Mouse (Mus musculus) megakaryocyte, adult 5-6 weeks (primary cell): Measurements from ENCODE around the gene Ifit2. TPM values are rescaled to one million over a fixed set of nuclear protein-coding genes. Genes with fewer than 3 reads are reported as not detected.
A peak's percentile ranks its signal among the peaks of the same experiment; 100 is the strongest.
"Not testable (repeated sequence)": the region's sequence is repeated elsewhere in the genome, so short reads cannot be mapped to it uniquely, and the experiment has no call there.

Source experiments
- ATAC-seq: 2 replicates; pipeline ENCODE4 v1.8.0; 2016; ENCODE audit warnings: mild to moderate bottlenecking, inconsistent platforms; ENCODE audit not compliant: poor library complexity, severe bottlenecking
- total RNA-seq, 2 experiments: library from RNA; stranded (forward) in 1 of 2; stranded (reverse) in 1 of 2; fragments of 153-499, 151-499 nt in 1 of 2; fragments of 221-1000, 200-1000 nt in 1 of 2; gene quantifications; 2 replicates each; pipeline versions ENCODE4 v1.2.3 to v1.2.4; 2015 to 2017

Ifit2 gene
- total RNA-seq, 2 experiments from 2014 or later: 10.2 to 21.2 TPM

DNA sequence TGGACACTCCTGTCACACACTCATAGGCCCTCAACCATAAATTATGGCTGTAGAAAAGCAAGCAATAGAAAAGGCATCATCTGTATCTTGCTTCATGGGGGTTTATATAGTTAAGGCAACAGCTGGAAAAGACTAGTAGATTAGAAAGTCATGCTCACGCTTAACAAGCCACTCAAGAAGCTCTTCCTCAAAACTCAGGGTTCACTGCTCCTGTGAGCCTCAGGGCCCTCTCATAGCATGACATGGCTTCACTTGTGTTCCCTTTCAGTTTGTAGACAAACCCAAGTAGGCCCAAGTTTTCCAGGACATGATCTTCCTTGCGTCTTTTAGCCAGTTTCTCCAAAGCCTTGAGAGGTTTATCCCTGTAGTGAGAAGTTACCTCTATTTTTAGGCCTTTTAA lies 43.0 kb downstream of the Ifit2 start:
- no peak for ATAC-seq

DNA sequence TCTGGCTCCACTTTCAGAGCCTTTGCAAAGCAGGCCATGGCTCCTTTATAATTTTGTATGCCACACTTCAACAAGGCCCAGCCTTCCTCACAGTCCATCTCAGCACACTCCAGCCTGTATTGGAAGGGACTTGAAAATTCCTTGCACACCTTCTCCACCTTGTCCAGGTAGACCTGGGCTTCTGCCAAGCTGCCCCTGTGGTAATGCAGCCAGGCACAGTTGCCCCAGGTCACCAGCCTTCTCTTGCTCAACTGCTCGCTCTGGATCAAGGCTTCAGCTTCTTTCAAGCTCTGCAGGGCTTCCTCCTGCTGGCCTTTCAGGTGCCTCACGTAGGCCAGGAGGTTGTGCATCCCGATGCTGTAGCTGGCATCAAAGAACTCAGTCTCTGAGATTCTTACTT lies 44.0 kb downstream of the Ifit2 start:
- ATAC-seq: not testable (repeated sequence)

DNA sequence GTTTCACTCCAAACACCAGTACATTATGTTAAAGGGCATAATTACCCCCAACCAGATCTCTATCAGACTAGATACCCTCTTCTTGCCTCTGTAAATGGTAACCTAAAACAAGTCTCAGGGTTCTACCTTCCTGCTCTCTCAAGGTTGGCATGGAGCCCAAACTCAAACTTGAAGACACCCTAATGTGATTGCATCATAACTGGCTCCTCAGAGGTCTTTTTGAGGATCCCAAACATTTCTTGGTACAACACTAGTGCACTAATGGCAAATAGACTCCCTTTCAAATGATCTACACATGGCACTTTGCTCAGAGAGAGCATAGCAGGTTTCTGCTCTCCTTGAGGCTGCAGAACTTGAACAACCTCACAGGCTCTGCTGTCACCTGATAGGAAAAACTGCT lies 46.3 kb downstream of the Ifit2 start:
- no peak for ATAC-seq

DNA sequence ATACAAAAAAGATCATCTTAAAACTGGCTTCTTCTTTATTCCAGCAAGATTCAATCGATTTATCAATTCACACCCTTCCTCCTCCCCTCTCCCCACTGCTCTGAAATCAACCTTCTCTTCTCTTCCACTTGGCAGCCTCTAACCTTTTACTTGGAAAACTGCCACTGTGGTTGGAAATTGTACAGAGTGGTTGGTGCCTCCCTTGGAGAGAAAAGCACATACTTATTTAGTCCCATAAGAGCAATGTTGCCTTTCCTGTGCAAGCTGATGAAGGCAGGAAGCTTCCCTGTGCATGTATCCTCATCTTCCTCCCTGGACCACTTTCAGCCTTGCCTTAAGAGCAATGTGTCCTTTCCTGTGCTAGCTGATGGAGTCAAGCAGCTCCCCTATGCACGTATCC lies 47.8 kb downstream of the Ifit2 start:
- ATAC-seq: no peak

DNA sequence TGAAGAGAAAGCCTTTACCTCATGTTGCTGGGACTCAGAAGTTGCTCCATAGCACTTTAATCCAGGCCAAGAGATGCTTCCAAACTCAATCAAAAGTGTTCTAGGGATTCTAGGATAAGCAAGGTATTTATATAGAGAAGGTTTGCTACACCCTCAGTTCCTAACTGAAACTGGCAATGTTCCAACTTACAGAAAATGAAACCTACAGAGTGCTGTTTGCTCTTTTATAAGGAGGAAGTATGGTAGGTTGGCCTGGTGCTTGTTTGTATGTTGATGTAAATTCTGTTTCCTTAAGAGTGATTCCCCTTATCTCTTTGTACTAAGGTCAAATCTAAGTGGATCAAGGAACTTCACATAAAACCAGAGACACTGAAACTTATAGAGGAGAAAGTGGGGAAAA lies 48.8 kb downstream of the Ifit2 start:
- peak; percentile 69 for ATAC-seq

DNA sequence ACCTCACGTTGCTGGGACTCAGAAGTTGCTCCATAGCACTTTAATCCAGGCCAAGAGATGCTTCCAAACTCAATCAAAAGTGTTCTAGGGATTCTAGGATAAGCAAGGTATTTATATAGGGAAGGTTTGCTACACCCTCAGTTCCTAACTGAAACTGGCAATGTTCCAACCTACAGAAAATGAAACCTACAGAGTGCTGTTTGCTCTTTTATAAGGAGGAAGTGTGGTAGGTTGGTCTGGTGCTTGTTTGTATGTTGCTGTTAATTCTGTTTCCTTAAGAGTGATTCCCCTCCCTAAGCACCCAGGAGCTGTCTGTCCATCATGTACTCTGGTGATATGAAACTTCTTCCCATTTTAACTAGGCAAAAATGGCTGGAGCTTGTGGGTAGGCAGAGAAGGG lies 51.4 kb downstream of the Ifit2 start, which contains the start of gene Ifit1bl1:
TSS of gene Ifit1bl1 (minus strand) at position 69 of the 400 bp plus-strand sequence.
- ATAC-seq: peak; percentile 73

DNA sequence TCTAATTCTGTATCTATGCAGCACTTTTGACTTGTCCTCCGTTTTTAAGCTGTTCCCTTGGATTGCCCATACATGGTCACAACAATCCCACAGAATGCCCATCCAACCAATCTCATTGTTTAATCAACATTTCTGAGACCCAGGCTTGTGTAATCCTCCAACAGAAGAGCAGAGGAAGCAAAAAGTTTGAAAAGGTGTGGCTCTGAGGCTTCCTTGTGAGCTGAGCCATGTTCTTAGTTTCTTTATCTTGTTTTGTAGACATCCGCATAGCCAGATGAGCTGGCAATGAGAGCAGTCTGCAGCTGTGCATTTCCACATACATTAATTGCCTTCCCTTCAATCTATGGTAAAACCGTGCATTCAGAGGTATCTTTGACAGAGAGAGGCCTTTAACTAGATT lies 55.0 kb downstream of the Ifit2 start:
- no peak for ATAC-seq

DNA sequence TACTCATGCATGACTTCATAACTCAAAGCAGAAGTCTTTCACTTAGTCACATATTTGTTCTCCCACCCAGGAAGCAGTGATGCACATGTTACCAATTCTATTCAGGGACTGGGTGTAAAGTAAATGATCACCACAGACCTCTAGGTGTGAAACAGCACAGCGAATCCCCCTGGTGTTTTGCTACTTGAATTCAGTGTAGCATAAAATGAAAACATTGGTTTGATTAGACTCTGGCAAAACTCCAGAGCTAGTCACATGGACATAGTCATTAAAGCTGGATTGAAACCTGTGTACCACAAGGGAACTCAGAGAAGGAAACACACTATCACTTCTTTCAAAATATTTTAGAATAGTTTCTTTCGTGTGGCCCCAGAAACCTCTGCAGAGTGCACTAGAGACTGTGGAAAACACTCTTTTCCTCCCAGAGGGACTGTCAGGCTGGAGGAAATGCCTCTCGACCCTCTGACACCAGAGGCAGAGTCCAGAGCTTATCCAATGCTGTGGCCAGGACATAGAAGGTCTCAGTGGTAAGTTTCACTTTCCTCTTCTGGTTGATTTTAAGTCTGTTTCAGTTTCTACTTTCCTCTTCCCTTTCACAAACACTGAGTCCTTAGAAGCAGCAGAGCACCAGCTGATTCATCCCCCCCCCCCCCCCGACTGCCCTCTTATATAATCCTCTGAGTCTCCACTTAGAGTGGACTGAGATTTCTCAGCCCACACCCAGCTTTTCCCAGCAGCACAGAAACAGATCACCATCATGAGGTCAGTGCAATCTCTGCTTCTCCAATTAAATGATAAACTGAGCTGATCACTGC lies 57.0 kb downstream of the Ifit2 start, which contains the start of gene Ifit3b:
TSS of gene Ifit3b (plus strand) at position 734 of the 815 bp plus-strand sequence.
- ATAC-seq: peak; percentile 88

DNA sequence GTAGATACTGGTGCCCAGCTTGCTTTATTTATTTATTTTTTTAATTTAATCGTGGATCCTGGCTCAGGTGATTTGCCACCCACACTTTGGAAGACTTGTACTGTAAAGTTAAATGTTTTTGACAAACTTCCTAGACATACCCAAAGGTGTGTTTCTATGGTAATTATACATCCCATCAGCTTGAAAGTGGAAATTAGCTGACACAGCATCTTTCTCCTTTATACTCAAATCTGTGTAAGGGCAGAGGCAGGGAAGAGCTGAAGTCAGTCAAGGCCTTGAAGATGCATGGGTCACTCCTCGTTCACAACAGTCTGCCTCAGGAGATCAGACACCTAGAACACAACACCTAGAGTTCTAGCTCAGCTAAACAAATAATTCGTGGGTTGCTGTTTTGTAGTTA lies 59.6 kb downstream of the Ifit2 start:
- ATAC-seq: not testable (repeated sequence)

DNA sequence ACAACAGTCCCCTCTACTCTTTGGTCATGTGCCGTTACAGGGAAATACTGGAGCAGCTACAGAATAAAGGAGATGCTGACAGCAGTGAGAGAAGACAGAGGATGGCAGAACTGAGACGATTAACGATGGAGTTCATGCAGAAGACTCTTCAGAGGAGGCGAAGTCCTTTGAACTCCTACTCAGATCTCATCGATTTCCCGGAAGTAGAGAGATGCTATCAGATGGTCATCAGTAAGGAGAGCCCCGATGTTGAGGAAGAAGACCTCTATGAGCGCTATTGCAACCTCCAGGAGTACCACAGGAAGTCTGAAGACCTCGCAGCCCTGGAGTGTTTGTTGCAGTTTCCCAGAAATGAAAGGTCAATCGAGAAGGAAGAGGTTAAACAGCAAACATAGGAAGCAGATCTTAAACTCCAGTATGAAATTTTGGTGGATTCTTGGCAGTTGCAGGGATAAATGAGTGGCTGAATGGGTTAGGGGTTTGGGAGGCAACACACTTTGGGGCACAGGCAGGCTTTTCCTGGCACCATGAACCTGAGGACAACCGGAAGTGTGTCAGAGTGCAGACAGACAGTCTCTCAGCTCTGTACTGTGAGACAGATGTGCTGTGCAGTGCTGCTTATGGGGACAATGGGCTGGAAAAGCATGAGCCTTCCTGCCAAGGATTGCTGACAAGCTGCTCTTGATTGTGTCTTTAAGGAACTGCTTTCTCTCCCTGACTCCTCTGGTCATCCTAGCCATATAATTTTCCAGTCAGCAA lies 61.9 kb downstream of the Ifit2 start:
- ATAC-seq: not testable (repeated sequence)

DNA sequence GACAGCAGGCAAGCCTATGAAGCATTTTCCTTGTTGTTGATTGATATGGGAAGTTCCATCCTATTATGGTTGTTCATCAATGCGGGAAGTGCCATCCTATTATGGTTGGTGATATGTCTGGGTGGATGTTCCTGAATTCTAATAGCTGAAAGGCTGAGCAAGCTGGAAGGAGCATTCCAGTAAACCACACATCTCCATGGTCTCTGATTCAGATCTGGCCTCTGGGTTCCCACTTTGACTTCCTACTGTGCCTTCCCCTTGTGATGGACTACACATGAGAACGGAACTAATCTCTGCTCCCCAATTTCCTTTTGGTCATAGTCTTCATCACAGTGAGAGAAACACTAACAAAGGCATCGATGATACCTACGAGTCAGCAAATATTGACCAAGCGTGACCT lies 70.4 kb downstream of the Ifit2 start:
- ATAC-seq: no peak

DNA sequence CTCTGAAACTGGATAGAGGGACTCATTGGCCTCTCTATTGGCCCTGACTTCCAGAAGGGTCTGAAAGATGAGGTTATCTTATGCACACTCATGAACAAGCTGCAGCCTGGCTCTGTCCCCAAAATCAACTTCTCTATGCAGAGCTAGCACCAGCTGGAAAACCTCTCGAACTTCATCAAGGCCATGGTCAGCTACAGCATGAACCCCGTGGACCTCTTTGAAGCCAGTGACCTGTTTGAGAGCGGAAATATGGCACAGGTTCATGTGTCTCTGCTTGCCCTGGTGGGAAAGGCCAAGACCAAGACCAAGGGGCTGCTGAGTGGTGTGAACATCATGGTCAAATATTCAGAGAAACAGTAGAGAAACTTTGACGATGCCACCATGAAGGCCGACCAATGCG lies 73.3 kb downstream of the Ifit2 start:
- no peak for ATAC-seq

DNA sequence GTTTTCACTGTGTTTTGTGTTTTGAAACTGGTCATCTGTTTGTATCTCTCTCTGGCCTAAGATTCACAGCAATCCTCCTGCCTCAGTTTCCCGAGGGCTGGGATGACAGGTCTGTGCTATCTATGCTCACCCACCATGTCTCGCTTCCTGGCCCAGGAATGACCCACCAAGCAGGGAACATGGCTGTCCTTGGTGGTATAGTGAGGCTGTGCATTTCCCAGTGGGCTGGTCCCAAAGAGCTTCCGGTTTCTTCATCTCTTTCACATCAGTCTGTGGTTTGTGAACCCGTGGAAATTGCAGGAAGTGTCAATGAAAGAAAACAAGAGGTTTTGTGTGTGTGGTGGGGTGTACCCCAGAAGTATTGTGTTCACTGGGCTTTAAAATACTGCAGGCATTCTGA lies 74.2 kb downstream of the Ifit2 start:
- peak; percentile 89 for ATAC-seq

Other genes starting within 250 kb of the Ifit2 start
- not detected in 2 replicates for gene Ch25h, start 75.5 kb upstream of the Ifit2 start, total RNA-seq (2015)
- not detected in 2 replicates for gene Ch25h, start 75.5 kb upstream of the Ifit2 start, total RNA-seq (2017)
- 119 and 136 TPM in 2 replicates for gene Lipa, start 23.2 kb upstream of the Ifit2 start, total RNA-seq (2015)
- 69.1 and 73.0 TPM in 2 replicates for gene Lipa, start 23.2 kb upstream of the Ifit2 start, total RNA-seq (2017)
- 22.6 and 25.4 TPM in 2 replicates for gene Ifit3, start 32.8 kb downstream of the Ifit2 start, total RNA-seq (2015)
- gene Ifit3, start 32.8 kb downstream of the Ifit2 start, total RNA-seq (2017): 33.0 and 34.0 TPM in 2 replicates
- 4.7 and 5.2 TPM in 2 replicates for gene Ifit1bl1, start 51.3 kb downstream of the Ifit2 start, total RNA-seq (2015)
- 5.7 and 6.4 TPM in 2 replicates for gene Ifit1bl1, start 51.3 kb downstream of the Ifit2 start, total RNA-seq (2017)
- gene Ifit3b, start 57.3 kb downstream of the Ifit2 start, total RNA-seq (2015): 4.7 and 5.1 TPM in 2 replicates
- 4.2 and 5.1 TPM in 2 replicates for gene Ifit3b, start 57.3 kb downstream of the Ifit2 start, total RNA-seq (2017)
- 3.8 and 4.2 TPM in 2 replicates for gene Ifit1bl2, start 90.0 kb downstream of the Ifit2 start, total RNA-seq (2015)
- gene Ifit1bl2, start 90.0 kb downstream of the Ifit2 start, total RNA-seq (2017): 6.7 and 8.1 TPM in 2 replicates
- 7.5 and 13.0 TPM in 2 replicates for gene Ifit1, start 90.2 kb downstream of the Ifit2 start, total RNA-seq (2015)
- gene Ifit1, start 90.2 kb downstream of the Ifit2 start, total RNA-seq (2017): 8.7 and 10.6 TPM in 2 replicates
- gene Slc16a12, start 196.6 kb downstream of the Ifit2 start, total RNA-seq (2015): not detected in 2 replicates
- not detected in 2 replicates for gene Slc16a12, start 196.6 kb downstream of the Ifit2 start, total RNA-seq (2017)